Mouse (Mus musculus) liver, embryonic 13.5 days (tissue): ENCODE measurements around the gene 9530003J23Rik. TPM values are rescaled to one million over a fixed set of nuclear protein-coding genes. Genes with fewer than 3 reads are reported as not detected.
"Not testable (repeated sequence)": the region's sequence is repeated elsewhere in the genome, so short reads cannot be mapped to it uniquely, and the experiment has no call there.

Experiments used
- ATAC-seq: fragments of 200-750 bp; cut with Nextera tagmentation; 2 replicates; pipeline ENCODE4 v1.8.0; 2017; ENCODE audit warnings: low read depth, mild to moderate bottlenecking, moderate number of reproducible peaks, moderate library complexity
- DNase-seq: peaks from one replicate; pipeline ENCODE4 v3.0.0; 2022
- H3K27ac ChIP-seq: fragments of 300-500 bp; sonication (generic); 2 replicates; pipeline ENCODE4 v1.5.1; 2015; ENCODE audit warnings: moderate library complexity, mild to moderate bottlenecking, inconsistent platforms
- H3K27me3 ChIP-seq: fragments of 300-500 bp; sonication (generic); 2 replicates; pipeline ENCODE4 v1.6.1; 2015; ENCODE audit warnings: mild to moderate bottlenecking, inconsistent platforms
- H3K36me3 ChIP-seq: fragments of 300-500 bp; sonication (generic); 2 replicates; pipeline ENCODE4 v1.6.1; 2015; ENCODE audit warnings: mild to moderate bottlenecking, inconsistent platforms
- H3K4me1 ChIP-seq: fragments of 300-500 bp; sonication (generic); replicated peaks from 2 replicates; pipeline ENCODE4 v1.6.1; 2015; ENCODE audit warnings: inconsistent platforms
- H3K4me2 ChIP-seq: fragments of 300-500 bp; sonication (generic); 2 replicates; pipeline ENCODE4 v1.6.1; 2015; ENCODE audit warnings: inconsistent platforms, mild to moderate bottlenecking, moderate library complexity
- H3K4me3 ChIP-seq: fragments of 300-500 bp; sonication (generic); replicated peaks from 2 replicates; pipeline ENCODE4 v1.5.1; 2015; ENCODE audit warnings: mild to moderate bottlenecking, inconsistent platforms
- H3K9ac ChIP-seq: fragments of 300-500 bp; sonication (generic); 2 replicates; pipeline ENCODE4 v1.6.1; 2015; ENCODE audit warnings: mild to moderate bottlenecking, inconsistent platforms
- H3K9me3 ChIP-seq: fragments of 300-500 bp; sonication (generic); replicated peaks from 2 replicates; pipeline ENCODE4 v1.6.1; 2016; ENCODE audit warnings: inconsistent platforms
- whole genome bisulfite sequencing: fragments of 180-500 bp; shearing (Covaris S2); methylation state at CpG from one replicate; pipeline ENCODE4 v1.1.7; 2015; ENCODE audit not compliant: insufficient replicate concordance; 5-methylcytosine and 5-hydroxymethylcytosine counted together
- polyA plus RNA-seq: library from polyadenylated mRNA; unstranded; fragments of >200 nt; fragmentation: Nextera tagmentation; extraction: Ambion mirVana; gene quantifications from 2 replicates; pipeline ENCODE4 v1.2.1, GENCODE M21; 2015

Gene 9530003J23Rik
- polyA plus RNA-seq, result not detected in 2 replicates

DNA sequence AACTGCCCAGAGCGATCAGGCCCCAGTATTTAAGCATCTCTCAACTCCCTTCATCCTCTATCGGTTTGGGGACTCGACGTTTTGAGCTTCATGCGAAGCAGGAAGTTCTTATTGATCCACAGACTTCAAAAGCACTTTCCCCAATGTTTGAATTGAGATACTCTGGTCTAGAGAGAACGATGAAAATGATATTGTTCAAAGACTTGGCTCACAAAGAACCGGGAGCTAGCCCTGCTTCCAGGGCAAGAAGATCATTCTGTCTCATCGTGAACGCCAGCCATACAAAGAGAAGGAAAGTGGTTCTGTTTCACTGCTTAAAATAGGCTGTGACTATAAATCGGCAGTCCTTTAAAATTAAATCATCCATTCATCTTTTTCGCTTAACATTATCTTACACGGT is at the start of gene 9530003J23Rik:
Gene 9530003J23Rik (minus strand): TSS at position 101 of the 400 bp plus-strand sequence.
- DNase-seq (no peak), ATAC-seq (no peak)
- WGBS, result 67% methylated on average over 12 of the region's 12 CpGs
- Histone ChIP-seq H3K36me3 (no peaks in the 10 kb centered on the region), H3K27me3 (no peaks in the 10 kb centered on the region), H3K9ac (no peak within 1 kb of the TSS), H3K4me1 (peaks cover 3% of the 10 kb centered on the region; the same call in 1 of the 2 replicates), H3K4me2 (no peak within 1 kb of the TSS), H3K9me3 (no peaks in the 10 kb centered on the region), H3K27ac (no peak within 1 kb of the TSS), H3K4me3 (no peak within 1 kb of the TSS)

DNA sequence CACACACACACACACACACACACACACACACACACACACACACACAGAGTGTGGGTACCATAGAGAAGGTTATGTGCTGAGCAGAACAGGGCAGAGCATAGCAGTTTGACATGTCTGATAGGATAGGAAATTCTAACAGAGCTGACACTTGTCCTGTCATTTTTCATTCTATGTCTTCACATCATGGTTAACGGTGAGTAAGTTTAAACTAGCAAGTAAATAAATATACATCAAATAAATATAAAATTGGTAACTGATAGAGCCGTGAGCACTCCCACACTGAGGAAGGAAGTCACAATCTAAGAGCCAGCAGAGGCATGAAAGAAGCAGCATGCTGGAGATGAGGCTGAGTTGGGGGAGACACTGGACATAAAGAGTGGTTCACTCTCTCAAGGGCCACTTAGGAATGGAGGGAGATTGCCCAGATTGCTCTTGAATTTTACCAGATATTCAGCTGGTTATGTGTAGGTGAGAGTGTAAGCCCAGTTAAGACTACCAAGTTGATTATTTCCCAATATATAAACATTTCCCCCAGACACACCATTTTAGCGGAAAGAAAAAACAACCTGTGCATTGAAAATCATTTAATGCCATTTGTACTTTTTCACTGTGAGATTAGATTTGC is 48.8 kb upstream of the 9530003J23Rik start:
- Histone ChIP-seq H3K4me3 (no peak overlapping the region), H3K27ac (no peak overlapping the region), H3K27me3 (no peaks in the 10 kb centered on the region), H3K9ac (no peak overlapping the region), H3K9me3 (no peaks in the 10 kb centered on the region), H3K4me1 (no peaks in the 10 kb centered on the region), H3K4me2 (no peak overlapping the region), H3K36me3 (no peaks in the 10 kb centered on the region)
- WGBS, result 54% methylated on average over 3 of the region's 3 CpGs
- DNase-seq (no peak), ATAC-seq (no peak)

DNA sequence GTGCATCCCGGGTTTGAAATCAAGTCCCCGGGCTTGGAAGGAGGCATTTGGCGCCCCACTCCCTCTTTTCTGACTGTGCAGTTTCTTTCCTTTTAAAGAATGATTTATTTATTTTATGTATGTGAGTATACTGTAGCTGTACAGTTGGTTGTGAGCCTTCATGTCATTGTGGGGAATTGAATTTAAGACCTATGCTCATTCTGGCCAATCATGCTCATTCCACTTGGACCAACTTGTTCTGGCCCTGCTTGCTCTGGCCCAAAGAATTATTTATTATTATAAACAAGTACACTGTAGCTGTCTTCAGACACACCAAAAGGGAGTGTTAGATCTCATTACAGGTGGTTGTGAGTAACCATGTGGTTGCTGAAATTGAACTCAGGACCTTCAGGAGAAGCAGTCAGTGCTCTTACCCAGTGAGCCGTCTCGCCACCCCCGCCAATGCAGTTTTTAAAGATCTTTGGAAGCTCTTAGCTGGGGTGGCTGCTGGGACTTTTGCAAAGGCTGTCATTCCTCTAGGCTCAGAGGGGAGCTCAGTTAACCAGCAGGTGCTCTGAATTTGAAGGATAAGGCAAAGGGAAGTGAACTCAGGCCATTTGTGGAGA is 48.0 kb upstream of the 9530003J23Rik start:
- no peak for ATAC-seq
- WGBS, result 77% methylated on average over 6 of the region's 6 CpGs

DNA sequence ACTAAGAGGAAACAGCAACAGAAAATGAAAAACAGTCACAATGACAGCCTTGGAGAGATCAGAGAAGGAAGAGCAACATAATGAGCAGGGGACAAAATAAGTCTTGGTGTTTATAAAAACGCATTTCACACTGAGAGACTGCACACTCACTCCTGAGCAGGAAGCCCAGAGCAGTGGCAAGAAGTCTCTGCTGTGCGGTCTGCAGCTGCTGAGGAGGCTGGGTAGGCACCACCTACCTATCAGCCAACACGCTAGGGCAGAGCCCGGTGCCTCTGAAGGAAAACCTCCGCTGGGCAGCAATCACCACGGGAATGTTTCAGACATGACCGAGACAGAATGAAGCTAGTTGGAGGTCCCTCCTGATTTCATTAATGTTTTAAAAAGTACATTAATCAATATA is 47.1 kb upstream of the 9530003J23Rik start:
- H3K4me1 ChIP-seq, H3K27me3 ChIP-seq, H3K9me3 ChIP-seq, H3K27ac ChIP-seq, H3K4me3 ChIP-seq, ATAC-seq, H3K4me2 ChIP-seq, H3K9ac ChIP-seq, DNase-seq, H3K36me3 ChIP-seq: not testable (repeated sequence)
- 54% methylated on average over 4 of the region's 7 CpGs for WGBS

More for the DNA sequence above, 48.0 kb upstream of the 9530003J23Rik start:
- no peaks in the 10 kb centered on the region for H3K4me1 ChIP-seq
- H3K27me3 ChIP-seq, result no peaks in the 10 kb centered on the region
- H3K9me3 ChIP-seq, result no peaks in the 10 kb centered on the region
- no peak overlapping the region for H3K4me3 ChIP-seq
- H3K27ac ChIP-seq, result no peak overlapping the region
- no peak for DNase-seq
- no peak overlapping the region for H3K4me2 ChIP-seq
- H3K9ac ChIP-seq, result no peak overlapping the region
- no peaks in the 10 kb centered on the region for H3K36me3 ChIP-seq

DNA sequence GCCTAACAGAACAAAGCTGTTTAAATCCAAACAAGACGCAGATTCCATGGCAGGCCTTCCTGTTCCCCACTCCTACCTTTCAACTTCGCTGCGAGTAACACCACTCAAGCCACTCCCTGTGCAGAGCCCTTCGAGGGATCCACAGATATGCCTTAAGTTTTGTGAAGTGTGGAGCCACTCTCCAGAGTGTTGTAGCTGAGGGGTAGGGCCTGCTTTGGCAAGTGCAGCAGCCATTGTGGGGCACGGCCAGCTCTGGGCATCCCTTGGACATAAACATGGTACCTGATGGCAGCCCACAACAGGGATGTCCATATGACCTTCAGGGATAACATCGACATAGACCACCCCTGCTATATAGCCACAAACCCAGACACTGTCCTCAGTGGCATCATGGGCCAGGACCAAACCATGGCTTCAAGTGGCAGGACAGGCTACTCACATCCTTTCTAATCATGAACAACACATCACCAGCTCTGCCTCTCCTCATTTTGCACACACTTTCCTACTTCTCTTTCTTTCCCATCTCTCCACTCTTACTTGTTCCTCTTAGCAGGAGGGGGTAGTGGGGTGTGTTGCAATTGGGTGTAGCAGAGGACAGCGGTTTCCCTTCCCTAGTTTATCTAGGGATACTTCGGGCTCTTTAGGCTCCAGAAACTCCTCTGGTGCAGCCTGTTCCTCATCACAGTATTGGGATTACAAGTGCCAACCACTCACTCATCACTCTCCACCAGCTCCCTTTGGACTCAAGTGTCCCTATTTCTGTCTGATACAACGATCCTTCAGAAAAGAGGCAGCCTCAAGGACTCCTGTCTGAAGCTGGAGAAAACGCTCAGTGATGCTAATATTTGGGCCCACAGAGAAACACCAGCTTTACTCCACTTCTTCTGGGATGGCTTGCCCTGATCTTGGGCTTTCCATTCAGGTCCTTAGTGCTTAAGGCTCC is 46.3 kb upstream of the 9530003J23Rik start:
- 61% methylated on average over 10 of the region's 10 CpGs for WGBS
- no peak overlapping the region for H3K4me2 ChIP-seq
- H3K27ac ChIP-seq, result no peak overlapping the region
- no peak overlapping the region for H3K9ac ChIP-seq
- no peaks in the 10 kb centered on the region for H3K27me3 ChIP-seq
- H3K4me1 ChIP-seq, result no peaks in the 10 kb centered on the region
- H3K4me3 ChIP-seq, result no peak overlapping the region
- ATAC-seq, result no peak
- no peaks in the 10 kb centered on the region for H3K36me3 ChIP-seq
- no peaks in the 10 kb centered on the region for H3K9me3 ChIP-seq
- DNase-seq, result no peak

DNA sequence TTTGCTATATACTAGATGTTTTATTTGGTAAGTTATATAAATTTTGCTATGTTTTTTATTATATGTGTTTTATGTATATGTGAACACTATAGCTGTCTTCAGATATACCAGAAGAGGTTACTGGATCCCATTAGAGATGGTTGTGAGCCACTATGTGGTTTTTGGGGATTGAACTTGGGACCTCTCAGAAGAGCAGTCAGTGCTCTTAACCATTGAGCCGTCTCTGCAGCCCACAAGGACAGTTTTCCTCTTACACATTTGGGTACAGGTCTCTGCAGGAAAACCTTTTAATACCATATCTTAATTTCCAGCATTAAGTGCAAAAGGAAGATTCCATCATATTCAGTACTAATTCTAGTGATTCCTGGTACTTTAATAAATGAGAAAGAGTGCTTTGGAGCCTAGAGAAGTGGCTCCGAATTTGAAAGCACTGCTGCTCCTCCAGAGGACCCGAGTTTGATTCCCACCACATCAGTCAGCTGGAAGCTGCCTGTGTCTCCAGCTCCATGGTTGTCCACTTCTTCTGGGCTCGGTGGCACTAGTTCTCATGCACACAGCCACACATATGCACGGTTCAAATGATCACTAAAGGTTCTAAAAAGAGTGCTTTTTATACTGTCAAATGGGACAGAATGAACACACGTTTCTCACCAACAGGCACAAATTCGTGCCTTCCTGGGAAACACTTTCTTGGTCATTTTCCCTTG is 45.5 kb upstream of the 9530003J23Rik start:
- H3K4me1 ChIP-seq, result no peaks in the 10 kb centered on the region
- no peaks in the 10 kb centered on the region for H3K9me3 ChIP-seq
- ATAC-seq, result no peak
- H3K4me3 ChIP-seq, result no peak overlapping the region
- no peak overlapping the region for H3K4me2 ChIP-seq
- WGBS, result 56% methylated on average over 7 of the region's 7 CpGs
- no peaks in the 10 kb centered on the region for H3K27me3 ChIP-seq
- DNase-seq, result no peak
- no peak overlapping the region for H3K9ac ChIP-seq
- no peak overlapping the region for H3K27ac ChIP-seq
- H3K36me3 ChIP-seq, result no peaks in the 10 kb centered on the region

DNA sequence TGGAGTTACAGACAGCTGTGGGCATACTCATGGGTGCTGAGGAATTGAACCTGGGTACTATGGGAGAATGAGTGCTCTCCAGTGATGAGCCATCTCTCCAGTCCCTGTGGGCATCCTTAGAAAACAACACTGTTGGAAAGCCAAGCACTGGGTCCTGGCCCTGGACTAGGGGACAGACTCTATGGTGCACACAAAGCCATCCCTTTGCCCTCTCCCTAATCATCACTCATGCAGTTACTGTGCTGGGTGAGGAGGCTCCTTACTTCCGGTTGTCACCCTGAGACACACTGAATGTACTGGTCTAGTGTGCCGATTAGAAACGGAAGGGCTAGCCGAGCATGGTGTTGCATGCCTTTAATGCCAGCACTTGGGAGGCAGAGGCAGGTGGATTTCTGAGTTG is 44.7 kb upstream of the 9530003J23Rik start:
- DNase-seq, H3K27ac ChIP-seq, H3K9me3 ChIP-seq, H3K36me3 ChIP-seq, H3K9ac ChIP-seq, H3K4me2 ChIP-seq, ATAC-seq, H3K27me3 ChIP-seq, H3K4me1 ChIP-seq, H3K4me3 ChIP-seq: not testable (repeated sequence)
- WGBS, result 53% methylated on average over 4 of the region's 4 CpGs

DNA sequence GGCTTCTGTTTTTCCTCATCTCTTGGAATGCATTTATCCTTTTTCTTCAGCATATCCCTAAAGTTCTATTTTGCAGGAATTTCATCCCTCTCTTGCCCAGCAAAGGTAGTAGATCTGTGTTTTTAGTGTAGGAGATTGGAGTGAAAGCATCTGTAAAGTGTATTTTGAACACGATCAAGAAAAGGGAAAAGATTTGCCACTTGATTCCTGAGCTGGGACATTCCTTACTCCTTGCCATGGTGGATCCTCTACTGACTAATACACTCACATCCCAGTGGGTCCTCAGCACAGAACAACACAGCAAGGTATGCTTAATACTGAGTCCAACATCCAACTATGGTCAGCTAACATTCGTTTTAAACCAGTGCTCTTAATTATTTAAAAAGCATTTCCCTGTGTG is 44.0 kb upstream of the 9530003J23Rik start:
- Histone ChIP-seq H3K4me1 (no peaks in the 10 kb centered on the region), H3K27me3 (no peaks in the 10 kb centered on the region), H3K4me3 (no peak overlapping the region), H3K27ac (no peak overlapping the region), H3K4me2 (no peak overlapping the region), H3K36me3 (no peaks in the 10 kb centered on the region), H3K9me3 (no peaks in the 10 kb centered on the region), H3K9ac (no peak overlapping the region)
- 54% methylated on average over 2 of the region's 2 CpGs for WGBS
- DNase-seq (no peak), ATAC-seq (no peak)

DNA sequence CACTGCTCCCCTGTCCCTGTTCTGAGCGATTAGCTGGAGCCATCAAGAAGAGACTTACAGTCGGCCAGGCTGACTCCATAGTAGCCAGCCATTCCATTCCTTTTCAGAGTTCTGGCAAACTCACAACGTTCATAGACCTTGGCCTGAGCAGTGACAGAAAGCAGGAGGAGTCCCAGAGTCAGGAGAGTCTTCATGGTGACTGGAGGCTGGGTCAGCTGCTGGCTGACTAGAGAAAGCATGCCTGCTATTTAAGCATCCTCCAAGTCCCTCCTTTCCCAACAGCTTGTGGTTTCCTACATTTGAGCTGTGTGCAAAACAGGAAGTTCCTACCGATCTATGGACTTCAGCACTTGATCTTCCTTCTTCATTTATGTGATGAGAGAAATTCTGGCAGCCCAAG is 43.5 kb upstream of the 9530003J23Rik start, which contains the start of gene Lyz2:
Gene Lyz2 (minus strand): TSS at position 273 of the 400 bp plus-strand sequence.
- Histone ChIP-seq H3K4me1 (no peaks in the 10 kb centered on the region), H3K9me3 (no peaks in the 10 kb centered on the region), H3K9ac (no peak within 1 kb of the TSS), H3K4me2 (peak within 1 kb of the TSS; percentile 9; the same call in 1 of the 2 replicates), H3K4me3 (peak within 1 kb of the TSS; percentile 11; the same call in 1 of the 2 replicates), H3K27me3 (no peaks in the 10 kb centered on the region), H3K27ac (no peak within 1 kb of the TSS), H3K36me3 (no peaks in the 10 kb centered on the region)
- DNase-seq (no peak), ATAC-seq (no peak)
- 16% methylated on average over 4 of the region's 4 CpGs for WGBS

DNA sequence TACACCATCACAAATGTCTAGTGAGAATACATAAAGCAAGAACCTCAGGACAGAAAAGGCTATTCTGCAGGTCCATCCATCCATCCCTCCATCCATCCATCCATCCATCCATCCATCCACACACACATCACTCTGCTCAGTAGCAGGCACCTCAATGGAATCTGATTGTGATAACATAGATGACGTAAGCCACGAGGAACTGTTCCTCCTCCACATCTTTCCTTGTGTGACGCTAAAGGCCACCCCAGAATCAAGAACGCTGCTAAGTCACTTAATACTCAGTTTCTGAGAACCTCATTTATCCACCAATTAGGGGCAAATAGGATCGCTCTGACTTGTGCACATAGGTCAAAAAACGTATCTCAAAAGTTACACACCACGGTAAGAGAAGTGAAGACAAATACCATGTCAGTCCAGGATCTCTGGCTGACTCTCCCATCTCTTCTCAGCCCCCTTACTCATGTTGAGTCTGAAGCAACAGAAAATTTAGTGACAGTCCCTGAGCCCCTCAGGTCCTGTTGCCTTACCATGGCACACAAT is 42.9 kb upstream of the 9530003J23Rik start:
- DNase-seq, result no peak
- Histone ChIP-seq H3K9ac (no peak overlapping the region), H3K4me1 (no peaks in the 10 kb centered on the region), H3K4me2 (peak overlapping the region; percentile 9; the same call in 1 of the 2 replicates), H3K27ac (no peak overlapping the region), H3K36me3 (no peaks in the 10 kb centered on the region), H3K4me3 (peak overlapping the region; percentile 11; the same call in 1 of the 2 replicates), H3K9me3 (no peaks in the 10 kb centered on the region), H3K27me3 (no peaks in the 10 kb centered on the region)
- ATAC-seq, result no peak
- WGBS, result 61% methylated on average over 7 of the region's 7 CpGs
